Mouse (Mus musculus) C2C12 (cell line): ENCODE measurements around the gene Slc9a1. TPM values are rescaled to one million over a fixed set of nuclear protein-coding genes. Genes with fewer than 3 reads are reported as not detected.

Source experiments
- H3K27me3 ChIP-seq: one replicate; pipeline ENCODE4 v1.6.1; 2011; ENCODE audit not compliant: control insufficient read depth, insufficient read depth, insufficient read length
- H3K36me3 ChIP-seq: one replicate; pipeline ENCODE4 v1.6.1; 2011; ENCODE audit not compliant: control insufficient read depth, insufficient read depth
- H3K4me3 ChIP-seq: one replicate; pipeline ENCODE4 v1.5.1; 2011; ENCODE audit warnings: mild to moderate bottlenecking, control low read depth; ENCODE audit not compliant: poor library complexity, insufficient read depth, severe bottlenecking
- H3K79me2 ChIP-seq: one replicate; pipeline ENCODE4 v1.6.1; 2011; ENCODE audit not compliant: control insufficient read depth, insufficient read depth
- H3K79me3 ChIP-seq: one replicate; pipeline ENCODE4 v1.6.1; 2011; ENCODE audit warnings: low read depth, control low read depth
- H3ac ChIP-seq: one replicate; pipeline ENCODE3; 2011; ENCODE audit warnings: low read depth; ENCODE audit not compliant: control insufficient read depth, insufficient read length
- CEBPB ChIP-seq: IDR thresholded peaks from one replicate; pipeline ENCODE4 v1.6.1; 2011; ENCODE audit warnings: low read depth, mild to moderate bottlenecking, control low read depth, moderate library complexity
- CTCF ChIP-seq: IDR thresholded peaks from one replicate; pipeline ENCODE4 v1.5.1; 2011; ENCODE audit not compliant: control insufficient read depth, insufficient read depth, insufficient read length
- FOSL1 ChIP-seq: IDR thresholded peaks from one replicate; pipeline ENCODE4 v1.8.0; 2011; ENCODE audit warnings: mild to moderate bottlenecking, low read length; ENCODE audit not compliant: poor library complexity, insufficient read depth, severe bottlenecking
- MAX ChIP-seq: IDR thresholded peaks from one replicate; pipeline ENCODE4 v1.6.1; 2011; ENCODE audit warnings: mild to moderate bottlenecking, control low read depth
- MYOD1 ChIP-seq: IDR thresholded peaks from one replicate; pipeline ENCODE4 v1.6.1; 2011; ENCODE audit warnings: low read depth; ENCODE audit not compliant: control insufficient read depth, insufficient read length
- MYOG ChIP-seq: IDR thresholded peaks from one replicate; pipeline ENCODE4 v1.6.1; 2011; ENCODE audit not compliant: control insufficient read depth, insufficient read length; ENCODE audit errors: extremely low read depth
- USF1 ChIP-seq: IDR thresholded peaks from one replicate; pipeline ENCODE4 v1.6.1; 2011; ENCODE audit warnings: low read depth, mild to moderate bottlenecking, control low read depth, moderate library complexity
- polyA plus RNA-seq: library from polyadenylated mRNA; unstranded; fragments of >200 nt; fragmentation: generic; extraction: Trizol; gene quantifications from one replicate; pipeline ENCODE4 v1.2.1, GENCODE M21; 2012; ENCODE audit warnings: missing spikeins

Gene Slc9a1
- polyA plus RNA-seq, 1 experiment, result 19.4 TPM

- Histone ChIP-seq H3K79me3 (no peaks in the 10 kb centered on the region), H3K27me3 (no peaks in the 10 kb centered on the region), H3K36me3 (no peaks in the 10 kb centered on the region), H3K79me2 (no peaks in the 10 kb centered on the region), H3K4me3 (peak overlapping the region; percentile 56), H3ac (peak overlapping the region; percentile 28)
- TF ChIP-seq MAX (no peak), MYOG (no peak), MYOD1 (no peak), USF1 (no peak), CEBPB (no peak)
Observed at GRCm38 (mm10) chr4:133339148-133339749, 30.3 kb upstream of the Slc9a1 start.

- Histone ChIP-seq H3ac (no peak overlapping the region), H3K79me2 (no peaks in the 10 kb centered on the region), H3K79me3 (no peaks in the 10 kb centered on the region), H3K36me3 (no peaks in the 10 kb centered on the region), H3K4me3 (no peak overlapping the region), H3K27me3 (no peaks in the 10 kb centered on the region)
- TF ChIP-seq MYOD1 (no peak), CEBPB (no peak), MYOG (no peak), MAX (no peak), FOSL1 (no peak), CTCF (no peak), USF1 (no peak)
Observed at GRCm38 (mm10) chr4:133340217-133340616, 29.3 kb upstream of the Slc9a1 start.

GRCm38 (mm10) chr4:133344112-133344511, 25.4 kb upstream of the Slc9a1 start:
- no peak overlapping the region for H3ac ChIP-seq
- H3K36me3 ChIP-seq, result no peaks in the 10 kb centered on the region
- H3K4me3 ChIP-seq, result no peak overlapping the region
- H3K79me2 ChIP-seq, result no peaks in the 10 kb centered on the region
- H3K27me3 ChIP-seq, result no peaks in the 10 kb centered on the region
- TF ChIP-seq MYOD1 (no peak), CTCF (peak; percentile 7), MAX (no peak)
- no peaks in the 10 kb centered on the region for H3K79me3 ChIP-seq

- no peaks in the 10 kb centered on the region for H3K27me3 ChIP-seq
- TF ChIP-seq FOSL1 (no peak), USF1 (no peak), MAX (peak; percentile 35), MYOD1 (no peak)
- no peak overlapping the region for H3K4me3 ChIP-seq
- no peaks in the 10 kb centered on the region for H3K79me3 ChIP-seq
- H3K79me2 ChIP-seq, result no peaks in the 10 kb centered on the region
- H3K36me3 ChIP-seq, result no peaks in the 10 kb centered on the region
- H3ac ChIP-seq, result no peak overlapping the region
Observed at GRCm38 (mm10) chr4:133345702-133346101, 23.8 kb upstream of the Slc9a1 start.

GRCm38 (mm10) chr4:133346577-133346976, 22.9 kb upstream of the Slc9a1 start:
- H3K79me2 ChIP-seq, result no peaks in the 10 kb centered on the region
- no peaks in the 10 kb centered on the region for H3K79me3 ChIP-seq
- no peaks in the 10 kb centered on the region for H3K27me3 ChIP-seq
- H3K4me3 ChIP-seq, result no peak overlapping the region
- no peak overlapping the region for H3ac ChIP-seq
- no peaks in the 10 kb centered on the region for H3K36me3 ChIP-seq
- TF ChIP-seq CTCF (no peak), CEBPB (no peak), MAX (no peak), FOSL1 (no peak), MYOG (no peak), MYOD1 (no peak), USF1 (no peak)

- Histone ChIP-seq H3K79me3 (no peaks in the 10 kb centered on the region), H3K79me2 (no peaks in the 10 kb centered on the region), H3K4me3 (no peak overlapping the region), H3K36me3 (no peaks in the 10 kb centered on the region), H3K27me3 (no peaks in the 10 kb centered on the region), H3ac (no peak overlapping the region)
- TF ChIP-seq USF1 (no peak), MYOD1 (no peak), CTCF (no peak), MAX (no peak), CEBPB (no peak), MYOG (no peak), FOSL1 (no peak)
Observed at GRCm38 (mm10) chr4:133347624-133348023, 21.9 kb upstream of the Slc9a1 start.
